Mouse (Mus musculus): ENCODE data around the gene Cabp1.
"Not testable (repeated sequence)": the region's sequence is repeated elsewhere in the genome, so short reads cannot be mapped to it uniquely, and the experiment has no call there.

Cabp1 gene

GRCm38 (mm10) chr5:115152132-115152956 lies 41.8 kb downstream of the Cabp1 start:
- no peak for DNase-seq (ENCODE audit: low spot score in 2 of 2)

- DNase-seq (ENCODE audit: low spot score in 2 of 2), result no peak
Measured at GRCm38 (mm10) chr5:115151457-115151856, 42.7 kb downstream of the Cabp1 start.

- DNase-seq (ENCODE audit: low spot score in 2 of 2), result no peak
Measured at GRCm38 (mm10) chr5:115150991-115151390, 43.2 kb downstream of the Cabp1 start.

GRCm38 (mm10) chr5:115149675-115150459 lies 44.3 kb downstream of the Cabp1 start:
- no peak for DNase-seq (ENCODE audit: low spot score in 2 of 2)

- DNase-seq (ENCODE audit: low spot score in 2 of 2), result not testable (repeated sequence)
Measured at GRCm38 (mm10) chr5:115148872-115149271, 45.3 kb downstream of the Cabp1 start.

GRCm38 (mm10) chr5:115148378-115148777 lies 45.8 kb downstream of the Cabp1 start:
- no peak for DNase-seq (ENCODE audit: low spot score in 2 of 2)

GRCm38 (mm10) chr5:115147388-115147787 lies 46.8 kb downstream of the Cabp1 start:
- no peak for DNase-seq (ENCODE audit: low spot score in 2 of 2)

GRCm38 (mm10) chr5:115146747-115147130 lies 47.4 kb downstream of the Cabp1 start:
- DNase-seq (ENCODE audit: low spot score in 2 of 2), result no peak

GRCm38 (mm10) chr5:115145976-115146746 lies 48.0 kb downstream of the Cabp1 start:
- DNase-seq (ENCODE audit: low spot score in 2 of 2), result no peak

- no peak for DNase-seq (ENCODE audit: low spot score in 2 of 2)
Measured at GRCm38 (mm10) chr5:115145253-115145968, 48.8 kb downstream of the Cabp1 start.

GRCm38 (mm10) chr5:115144471-115144870 lies 49.7 kb downstream of the Cabp1 start:
- no peak for DNase-seq (ENCODE audit: low spot score in 2 of 2)

- DNase-seq (ENCODE audit: low spot score in 2 of 2), result peak in 1 of 2 experiments; percentile 39
Measured at GRCm38 (mm10) chr5:115143552-115143951, 50.6 kb downstream of the Cabp1 start.

- DNase-seq (ENCODE audit: low spot score in 2 of 2), result no peak
Measured at GRCm38 (mm10) chr5:115142166-115142697, 51.9 kb downstream of the Cabp1 start.

- no peak for DNase-seq (ENCODE audit: low spot score in 2 of 2)
Measured at GRCm38 (mm10) chr5:115140726-115141125, 53.5 kb downstream of the Cabp1 start.

GRCm38 (mm10) chr5:115139124-115139523 lies 55.1 kb downstream of the Cabp1 start:
- no peak for DNase-seq (ENCODE audit: low spot score in 2 of 2)

GRCm38 (mm10) chr5:115134234-115135165 lies 59.7 kb downstream of the Cabp1 start, which contains the start of gene Unc119b:
TSS of gene Unc119b (minus strand) at chr5:115134975.
- DNase-seq (ENCODE audit: low spot score in 2 of 2), result peak; percentile 84 to 85

GRCm38 (mm10) chr5:115133358-115134066 lies 60.7 kb downstream of the Cabp1 start:
- DNase-seq (ENCODE audit: low spot score in 2 of 2), result no peak

GRCm38 (mm10) chr5:115132465-115132864 lies 61.7 kb downstream of the Cabp1 start:
- no peak for DNase-seq (ENCODE audit: low spot score in 2 of 2)

- no peak for DNase-seq (ENCODE audit: low spot score in 2 of 2)
Measured at GRCm38 (mm10) chr5:115129328-115129727, 64.9 kb downstream of the Cabp1 start.
